Mouse (Mus musculus) midbrain, embryonic 16.5 days (tissue): ENCODE measurements at regions not wholly inside any gene's neighbourhood (a gene's known extent, or its start where the extent isn't known, plus 50 kb on each side); places are given as distances from the start of the nearest gene placed in this dataset.

Experiments used
- ATAC-seq: fragments of 200-750 bp; cut with Nextera tagmentation; 2 replicates; pipeline ENCODE4 v1.8.0; 2017; ENCODE audit warnings: moderate TSS enrichment
- H3K27ac ChIP-seq: fragments of 300-500 bp; sonication (generic); 2 replicates; pipeline ENCODE4 v1.5.1; 2014; ENCODE audit warnings: mild to moderate bottlenecking, low read length, mixed read lengths
- H3K27me3 ChIP-seq: fragments of 300-500 bp; sonication (generic); 2 replicates; pipeline ENCODE4 v1.6.1; 2014; ENCODE audit warnings: low read depth, low read length, mixed read lengths; ENCODE audit not compliant: control insufficient read depth, insufficient read depth
- H3K36me3 ChIP-seq: fragments of 300-500 bp; sonication (generic); 2 replicates; pipeline ENCODE4 v1.6.1; 2014; ENCODE audit warnings: mild to moderate bottlenecking, low read length, moderate library complexity, mixed read lengths; ENCODE audit not compliant: control insufficient read depth, insufficient read depth
- H3K4me1 ChIP-seq: fragments of 300-500 bp; sonication (generic); 2 replicates; pipeline ENCODE4 v1.6.1; 2014; ENCODE audit warnings: mild to moderate bottlenecking, low read length, mixed read lengths; ENCODE audit not compliant: control insufficient read depth, insufficient read depth
- H3K4me2 ChIP-seq: fragments of 300-500 bp; sonication (generic); 2 replicates; pipeline ENCODE4 v1.6.1; 2014; ENCODE audit warnings: mild to moderate bottlenecking, low read length, mixed read lengths
- H3K4me3 ChIP-seq: fragments of 300-500 bp; sonication (generic); 2 replicates; pipeline ENCODE4 v1.5.1; 2014; ENCODE audit warnings: low read depth, mild to moderate bottlenecking, low read length, moderate library complexity, mixed read lengths
- H3K9ac ChIP-seq: fragments of 300-500 bp; sonication (generic); 2 replicates; pipeline ENCODE4 v1.6.1; 2014; ENCODE audit warnings: low read depth, low read length, mixed read lengths
- H3K9me3 ChIP-seq: fragments of 300-500 bp; sonication (generic); replicated peaks from 2 replicates; pipeline ENCODE4 v1.6.1; 2014; ENCODE audit warnings: mild to moderate bottlenecking, low read length, mixed read lengths; ENCODE audit not compliant: control insufficient read depth, poor library complexity, severe bottlenecking
- WGBS: fragments of 180-500 bp; shearing (Covaris S2); extraction: QIAGEN DNeasy Blood & Tissue Kit; methylation state at CpG from one replicate; pipeline ENCODE4 v1.1.7; 2014; 5-methylcytosine and 5-hydroxymethylcytosine counted together

GRCm38 (mm10) chr13:43932946-43933345, 148.4 kb downstream of the Cd83 start:
- Histone ChIP-seq H3K36me3 (no peaks in the 10 kb centered on the region), H3K27me3 (no peaks in the 10 kb centered on the region), H3K4me1 (peaks cover 6% of the 10 kb centered on the region), H3K9ac (no peak overlapping the region), H3K27ac (no peak overlapping the region), H3K9me3 (no peaks in the 10 kb centered on the region; the same call in 1 of the 2 replicates), H3K4me3 (no peak overlapping the region), H3K4me2 (no peak overlapping the region)
- 58% methylated on average over 7 of the region's 7 CpGs for WGBS
- ATAC-seq: no peak

DNA sequence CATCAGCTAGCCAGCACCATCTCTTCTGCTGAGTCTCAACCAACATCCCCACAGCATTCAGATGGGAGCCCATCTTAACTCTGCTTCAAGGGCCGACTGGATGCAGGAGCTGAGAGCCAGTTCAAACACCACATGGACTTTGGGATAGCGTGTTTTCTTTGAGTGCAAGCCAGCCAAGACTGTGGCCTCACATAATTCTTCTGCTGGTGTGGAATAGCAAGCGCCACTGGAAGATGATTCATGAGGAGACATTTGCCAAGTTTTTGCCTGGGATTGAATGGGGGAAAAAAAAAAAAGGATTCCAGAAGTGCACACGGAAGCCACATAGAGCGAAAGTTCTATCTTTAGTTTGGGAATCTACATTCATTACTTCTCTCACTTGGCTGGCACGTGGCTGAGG, 150.7 kb downstream of the Cd83 start:
- Histone ChIP-seq H3K4me2 (no peak overlapping the region), H3K4me1 (peaks cover 19% of the 10 kb centered on the region), H3K36me3 (no peaks in the 10 kb centered on the region), H3K4me3 (no peak overlapping the region), H3K27me3 (no peaks in the 10 kb centered on the region), H3K27ac (no peak overlapping the region), H3K9ac (no peak overlapping the region), H3K9me3 (no peaks in the 10 kb centered on the region)
- 92% methylated on average over 6 of the region's 6 CpGs for WGBS
- ATAC-seq: no peak

GRCm38 (mm10) chr13:43936504-43936903, 151.9 kb downstream of the Cd83 start:
- no peaks in the 10 kb centered on the region for H3K9me3 ChIP-seq
- H3K9ac ChIP-seq: no peak overlapping the region
- no peak overlapping the region for H3K4me2 ChIP-seq
- no peaks in the 10 kb centered on the region for H3K36me3 ChIP-seq
- 0 out of 2 replicates have a peak, but pooled peaks have one; percentile 34 for ATAC-seq
- peaks cover 19% of the 10 kb centered on the region for H3K4me1 ChIP-seq
- no peak overlapping the region for H3K27ac ChIP-seq
- H3K27me3 ChIP-seq: no peaks in the 10 kb centered on the region
- WGBS: 9% methylated on average over 4 of the region's 4 CpGs
- no peak overlapping the region for H3K4me3 ChIP-seq

- Histone ChIP-seq H3K36me3 (no peaks in the 10 kb centered on the region), H3K4me1 (peaks cover 13% of the 10 kb centered on the region), H3K4me2 (no peak overlapping the region), H3K4me3 (no peak overlapping the region), H3K9me3 (no peaks in the 10 kb centered on the region), H3K27me3 (no peaks in the 10 kb centered on the region), H3K27ac (no peak overlapping the region), H3K9ac (no peak overlapping the region)
- no peak for ATAC-seq
- WGBS: 82% methylated on average over 7 of the region's 7 CpGs
Measured at GRCm38 (mm10) chr13:43938611-43939010, 154.0 kb downstream of the Cd83 start.

DNA sequence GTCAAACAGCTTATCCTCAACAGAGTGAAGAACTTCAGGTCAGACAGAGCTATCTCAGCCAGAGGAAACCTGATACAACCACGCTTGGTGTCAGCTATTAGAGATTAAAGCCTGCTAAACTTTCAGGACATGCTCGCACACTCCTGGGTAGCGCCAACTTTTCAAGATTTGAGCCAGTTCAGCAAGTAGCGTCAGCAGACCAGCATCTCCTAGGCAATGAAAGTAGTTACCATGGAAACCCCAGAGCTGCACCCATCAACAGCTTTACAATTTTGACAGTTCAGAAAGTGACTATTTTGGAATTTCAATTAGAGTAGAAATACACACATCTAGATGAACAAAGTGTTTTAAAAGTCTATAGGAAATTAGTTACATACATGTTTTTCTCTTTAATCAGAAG, 154.8 kb downstream of the Cd83 start:
- H3K27ac ChIP-seq: no peak overlapping the region
- H3K36me3 ChIP-seq: no peaks in the 10 kb centered on the region
- 11% methylated on average over 4 of the region's 4 CpGs for WGBS
- no peak overlapping the region for H3K4me2 ChIP-seq
- ATAC-seq: peak; percentile 70; the same call in 1 of the 2 replicates
- H3K9ac ChIP-seq: no peak overlapping the region
- no peaks in the 10 kb centered on the region for H3K27me3 ChIP-seq
- peaks cover 13% of the 10 kb centered on the region for H3K4me1 ChIP-seq
- H3K9me3 ChIP-seq: no peaks in the 10 kb centered on the region
- H3K4me3 ChIP-seq: no peak overlapping the region

DNA sequence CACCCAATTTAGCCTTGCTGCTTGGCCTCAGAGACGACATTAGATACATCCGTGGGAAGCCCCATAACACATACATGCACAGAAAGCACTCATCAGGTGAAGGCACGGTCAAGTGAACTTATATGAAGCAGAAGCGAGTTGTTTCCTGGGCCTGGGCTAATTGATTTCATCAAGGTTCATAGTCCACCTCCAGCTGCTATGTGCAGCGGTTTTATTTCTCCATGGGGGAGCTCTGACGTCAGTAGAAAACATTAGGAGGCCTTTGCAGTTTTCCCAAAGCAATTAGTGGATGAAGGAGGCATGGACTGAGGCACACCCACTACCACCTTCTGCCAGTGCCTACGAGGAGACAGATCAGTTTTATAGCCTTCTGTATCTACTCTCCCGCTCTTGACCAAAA, 157.2 kb downstream of the Cd83 start:
- H3K9ac ChIP-seq: no peak overlapping the region
- 80% methylated on average over 8 of the region's 8 CpGs for WGBS
- no peak overlapping the region for H3K4me2 ChIP-seq
- no peaks in the 10 kb centered on the region for H3K27me3 ChIP-seq
- no peak overlapping the region for H3K27ac ChIP-seq
- no peak for ATAC-seq
- no peaks in the 10 kb centered on the region for H3K9me3 ChIP-seq
- no peaks in the 10 kb centered on the region for H3K36me3 ChIP-seq
- no peak overlapping the region for H3K4me3 ChIP-seq
- H3K4me1 ChIP-seq: peaks cover 13% of the 10 kb centered on the region; the same call in 1 of the 2 replicates

DNA sequence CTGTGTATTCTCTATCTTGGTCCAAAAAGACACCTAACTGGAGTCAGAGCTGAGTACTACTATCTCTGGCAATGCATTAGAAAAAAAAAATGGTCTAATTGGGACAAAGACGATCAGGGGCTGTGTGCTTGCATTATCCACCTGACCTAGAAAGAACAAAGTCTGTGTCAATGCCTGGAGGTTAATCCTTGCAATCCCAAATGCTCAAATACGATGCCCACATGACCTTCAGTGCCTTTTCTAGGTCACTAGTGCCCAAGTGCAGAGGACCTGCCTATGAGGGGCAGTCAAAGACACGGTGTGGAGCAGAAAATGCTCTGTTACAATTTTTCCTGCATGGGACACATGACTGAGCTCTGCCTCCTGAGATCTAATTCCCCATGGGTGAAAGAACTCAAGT, 164.0 kb downstream of the Cd83 start:
- no peaks in the 10 kb centered on the region for H3K36me3 ChIP-seq
- no peak overlapping the region for H3K27ac ChIP-seq
- no peaks in the 10 kb centered on the region for H3K9me3 ChIP-seq
- peaks cover 7% of the 10 kb centered on the region for H3K4me1 ChIP-seq
- no peaks in the 10 kb centered on the region for H3K27me3 ChIP-seq
- H3K4me3 ChIP-seq: no peak overlapping the region
- no peak overlapping the region for H3K9ac ChIP-seq
- 51% methylated on average over 3 of the region's 3 CpGs for WGBS
- no peak overlapping the region for H3K4me2 ChIP-seq
- ATAC-seq: no peak

GRCm38 (mm10) chr13:43949740-43950643, 165.4 kb downstream of the Cd83 start:
- no peak overlapping the region for H3K4me3 ChIP-seq
- H3K4me1 ChIP-seq: peaks cover 7% of the 10 kb centered on the region
- ATAC-seq: peak; percentile 68; the same call in 1 of the 2 replicates
- no peak overlapping the region for H3K4me2 ChIP-seq
- no peaks in the 10 kb centered on the region for H3K36me3 ChIP-seq
- WGBS: 49% methylated on average over 15 of the region's 15 CpGs
- H3K27me3 ChIP-seq: no peaks in the 10 kb centered on the region
- H3K27ac ChIP-seq: no peak overlapping the region; the same call in 1 of the 2 replicates
- no peak overlapping the region for H3K9ac ChIP-seq
- no peaks in the 10 kb centered on the region for H3K9me3 ChIP-seq

DNA sequence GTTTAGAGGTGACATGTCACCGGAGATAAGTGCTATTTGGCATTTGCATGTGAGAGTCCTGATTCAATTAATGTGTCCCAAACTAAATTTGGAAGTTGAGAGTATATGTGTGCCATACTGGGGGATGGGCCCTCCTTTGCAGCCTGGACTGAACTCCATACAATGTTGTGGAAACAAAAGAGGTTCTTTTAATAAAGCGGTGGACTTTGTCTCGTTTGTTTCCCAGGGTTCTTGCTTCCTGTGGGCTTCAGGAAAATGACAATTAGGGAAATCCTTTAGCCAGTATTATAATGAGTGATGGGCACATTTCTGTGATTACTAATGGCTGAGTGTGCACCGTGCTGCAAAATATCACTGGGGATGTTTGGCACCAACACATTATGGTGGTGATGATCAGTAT, 167.9 kb downstream of the Cd83 start:
- WGBS: 70% methylated on average over 4 of the region's 4 CpGs
- H3K9ac ChIP-seq: no peak overlapping the region
- ATAC-seq: no peak
- no peaks in the 10 kb centered on the region for H3K36me3 ChIP-seq
- peaks cover 7% of the 10 kb centered on the region for H3K4me1 ChIP-seq
- no peaks in the 10 kb centered on the region for H3K9me3 ChIP-seq
- H3K4me2 ChIP-seq: no peak overlapping the region
- no peak overlapping the region for H3K27ac ChIP-seq
- no peak overlapping the region for H3K4me3 ChIP-seq
- H3K27me3 ChIP-seq: no peaks in the 10 kb centered on the region
